Mouse (Mus musculus) midbrain, embryonic 11.5 days (tissue): ENCODE data around the gene Gm15319. TPM values are rescaled to one million over a fixed set of nuclear protein-coding genes. Genes with fewer than 3 reads are reported as not detected.
"Not testable (repeated sequence)": the region's sequence is repeated elsewhere in the genome, so short reads cannot be mapped to it uniquely, and the experiment has no call there.

ENCODE experiments used
- ATAC-seq: fragments of 200-750 bp; cut with Nextera tagmentation; 2 replicates; pipeline ENCODE4 v1.8.0; 2017; ENCODE audit warnings: moderate TSS enrichment, moderate library complexity; ENCODE audit not compliant: low FRiP score
- DNase-seq: peaks from one replicate; pipeline ENCODE4 v3.0.0; 2015; ENCODE audit warnings: low spot score; ENCODE audit errors: missing footprints
- H3K27ac ChIP-seq: fragments of 300-500 bp; sonication (generic); 2 replicates; pipeline ENCODE4 v1.5.1; 2014; ENCODE audit warnings: low read depth, low read length
- H3K27me3 ChIP-seq: fragments of 300-500 bp; sonication (generic); 2 replicates; pipeline ENCODE4 v1.6.1; 2014; ENCODE audit warnings: mild to moderate bottlenecking, low read length, moderate library complexity, mixed read lengths; ENCODE audit not compliant: control insufficient read depth, insufficient read depth
- H3K36me3 ChIP-seq: fragments of 300-500 bp; sonication (generic); 2 replicates; pipeline ENCODE4 v1.6.1; 2014; ENCODE audit warnings: mild to moderate bottlenecking, low read length, moderate library complexity, mixed read lengths; ENCODE audit not compliant: control insufficient read depth, insufficient read depth
- H3K4me1 ChIP-seq: fragments of 300-500 bp; sonication (generic); 2 replicates; pipeline ENCODE4 v1.6.1; 2014; ENCODE audit warnings: low read length; ENCODE audit not compliant: control insufficient read depth, insufficient read depth
- H3K4me2 ChIP-seq: fragments of 300-500 bp; sonication (generic); 2 replicates; pipeline ENCODE4 v1.6.1; 2014; ENCODE audit warnings: mild to moderate bottlenecking, moderate library complexity
- H3K4me3 ChIP-seq: fragments of 300-500 bp; sonication (generic); 2 replicates; pipeline ENCODE4 v1.5.1; 2014; ENCODE audit warnings: low read depth, low read length
- H3K9ac ChIP-seq: fragments of 300-500 bp; sonication (generic); 2 replicates; pipeline ENCODE4 v1.6.1; 2014; ENCODE audit warnings: low read length
- H3K9me3 ChIP-seq: fragments of 300-500 bp; sonication (generic); 2 replicates; pipeline ENCODE4 v1.6.1; 2016; ENCODE audit warnings: low read length; ENCODE audit not compliant: control insufficient read depth
- WGBS: fragments of 180-500 bp; shearing (Covaris S2); extraction: QIAGEN DNeasy Blood & Tissue Kit; methylation state at CpG from one replicate; pipeline ENCODE4 v1.1.7; 2014; 5-methylcytosine and 5-hydroxymethylcytosine counted together
- polyA plus RNA-seq: library from polyadenylated mRNA; unstranded; fragments of >200 nt; fragmentation: Nextera tagmentation; extraction: Ambion mirVana; gene quantifications from 2 replicates; pipeline ENCODE4 v1.2.1, GENCODE M21; 2014

The Gm15319 gene
- polyA plus RNA-seq, 1 experiment from 2014 or later = not detected

DNA sequence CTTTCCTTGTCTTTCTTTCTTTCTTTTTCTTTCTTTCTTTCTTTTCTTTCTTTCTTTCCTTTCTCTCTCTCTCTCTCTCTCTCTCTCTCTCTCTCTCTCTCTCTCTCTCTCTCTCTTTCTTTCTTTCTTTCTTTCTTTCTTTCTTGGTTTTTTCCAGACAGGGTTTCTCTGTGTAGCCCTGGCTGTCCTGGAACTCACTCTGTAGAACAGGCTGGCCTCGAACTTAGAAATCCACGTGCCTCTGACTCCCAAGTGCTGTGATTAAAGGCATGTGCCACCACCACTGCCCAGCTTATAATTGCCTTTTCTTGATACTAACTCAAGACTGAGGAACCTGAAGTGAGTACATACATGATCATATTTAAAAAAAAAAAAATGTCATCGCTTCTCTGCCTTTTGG, 75.3 kb downstream of the Gm15319 start:
- not testable (repeated sequence) for H3K27me3 ChIP-seq, H3K4me2 ChIP-seq, ATAC-seq, H3K9ac ChIP-seq, H3K36me3 ChIP-seq, H3K4me1 ChIP-seq, H3K9me3 ChIP-seq, H3K27ac ChIP-seq, DNase-seq, H3K4me3 ChIP-seq
- 88% methylated on average over 3 of the region's 3 CpGs for WGBS
